Mouse (Mus musculus) ES-Bruce4 (cell line): ENCODE results near the gene Dand5.

ENCODE experiments used
- CTCF ChIP-seq: IDR thresholded peaks from one replicate; pipeline ENCODE4 v1.8.1; 2011; ENCODE audit warnings: low read depth, low read length
- EP300 ChIP-seq: IDR thresholded peaks from 2 replicates; pipeline ENCODE4 v1.6.1; 2011; ENCODE audit warnings: low read depth, low read length; ENCODE audit not compliant: insufficient read depth
- POLR2A ChIP-seq: IDR thresholded peaks from one replicate; pipeline ENCODE4 v1.8.1; 2011; ENCODE audit warnings: low read length; ENCODE audit not compliant: insufficient read depth

DNA sequence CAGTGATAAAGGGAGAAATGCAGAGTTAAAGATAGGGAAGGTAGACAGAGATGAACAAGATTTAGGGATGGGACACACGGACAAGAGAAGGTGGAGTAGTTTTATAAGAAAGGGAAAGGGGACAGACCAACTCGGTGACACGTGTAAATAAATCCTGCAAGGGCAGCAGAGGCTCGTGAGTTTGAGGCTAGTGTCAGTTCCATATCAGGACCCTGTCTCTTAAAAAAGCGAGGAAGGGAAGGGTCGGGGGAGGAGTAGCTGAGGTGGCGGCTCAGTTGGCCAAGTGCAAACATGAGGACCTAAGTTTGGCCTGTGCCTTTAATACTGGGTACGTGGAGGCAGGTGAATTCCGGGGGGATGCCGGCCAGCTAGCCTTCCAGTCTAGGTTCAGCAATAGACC is 11.3 kb downstream of the Dand5 start:
- TF ChIP-seq CTCF (no peak), EP300 (no peak), POLR2A (no peak)
